Mouse (Mus musculus): Measurements from ENCODE around the gene Fdx1l. TPM values are rescaled to one million over a fixed set of nuclear protein-coding genes. Genes with fewer than 3 reads are reported as not detected.
"Not testable (repeated sequence)": the region's sequence is repeated elsewhere in the genome, so short reads cannot be mapped to it uniquely, and the experiment has no call there.

Fdx1l gene
- polyA plus RNA-seq, 1 experiment from 2014 or later, result 57.3 TPM

DNA sequence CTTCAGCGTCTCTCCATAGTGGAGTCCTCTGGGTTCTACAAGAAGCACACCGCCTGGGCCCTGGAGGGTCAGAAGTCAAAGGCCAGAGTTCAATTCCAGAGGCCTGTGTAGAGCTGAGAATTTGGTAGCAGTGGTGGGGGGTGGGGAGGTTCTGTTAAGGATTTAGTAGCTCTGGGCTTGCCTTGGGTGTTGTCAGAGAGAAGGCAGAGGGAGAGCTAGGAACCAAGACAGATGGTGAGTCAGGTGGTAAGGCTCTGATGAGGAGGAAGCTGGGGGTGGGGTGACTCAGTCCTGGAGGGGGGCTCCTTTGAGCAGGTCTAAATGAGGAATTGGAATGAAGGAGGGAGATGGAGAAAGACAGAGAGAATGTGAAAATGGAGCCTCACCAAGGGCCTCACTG is 10.5 kb downstream of the Fdx1l start:
- ATAC-seq (ENCODE audit: low FRiP score), result no peak
- 90% methylated on average over 2 of the region's 2 CpGs for WGBS

DNA sequence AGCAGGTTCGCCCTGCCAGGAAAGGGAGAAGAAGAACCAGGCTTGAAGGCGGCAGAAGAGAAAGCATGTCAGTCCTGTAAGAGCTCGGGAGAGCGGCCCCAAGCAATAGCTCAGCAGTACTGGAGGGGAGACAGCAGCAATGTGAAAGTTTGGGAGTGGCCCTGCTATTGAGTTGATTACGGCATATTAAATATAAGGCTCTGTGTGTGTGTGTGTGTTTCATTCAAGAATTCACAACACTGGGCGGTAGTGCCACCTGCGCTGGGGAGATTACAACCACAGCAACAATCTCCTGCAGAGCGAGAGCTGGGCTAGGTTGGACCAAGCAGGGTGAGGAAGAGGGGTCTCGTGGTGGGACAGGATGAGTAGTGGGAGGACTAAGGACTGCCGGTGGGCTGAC is 21.8 kb downstream of the Fdx1l start:
- WGBS, result 66% methylated on average over 10 of the region's 10 CpGs
- Histone ChIP-seq H3K9ac (no peak overlapping the region), H3K4me3 (no peak overlapping the region), H3K4me2 (no peak overlapping the region), H3K27ac (no peak overlapping the region), H3K4me1 (replicated peaks) (no peaks in the 10 kb centered on the region), H3K36me3 (no peaks in the 10 kb centered on the region), H3K27me3 (0 out of 2 replicates have a peak, but pooled peaks cover 11% of the 10 kb centered on the region), H3K9me3 (no peaks in the 10 kb centered on the region)
- ATAC-seq (ENCODE audit: low FRiP score), result no peak

More for the DNA sequence above, 10.5 kb downstream of the Fdx1l start:
- H3K9me3 ChIP-seq, result no peaks in the 10 kb centered on the region
- H3K27me3 ChIP-seq, result no peaks in the 10 kb centered on the region
- peaks cover 58% of the 10 kb centered on the region for H3K36me3 ChIP-seq
- H3K4me2 ChIP-seq, result no peak overlapping the region
- no peak overlapping the region for H3K27ac ChIP-seq
- no peak overlapping the region for H3K9ac ChIP-seq
- H3K4me3 ChIP-seq, result no peak overlapping the region
- H3K4me1 ChIP-seq (replicated peaks), result no peaks in the 10 kb centered on the region

- Histone ChIP-seq H3K27ac (no peak overlapping the region), H3K9me3 (no peaks in the 10 kb centered on the region), H3K4me1 (replicated peaks) (no peaks in the 10 kb centered on the region), H3K4me3 (no peak overlapping the region), H3K4me2 (no peak overlapping the region), H3K27me3 (peaks cover 17% of the 10 kb centered on the region), H3K9ac (no peak overlapping the region), H3K36me3 (no peaks in the 10 kb centered on the region)
- 88% methylated on average over 3 of the region's 3 CpGs for WGBS
- no peak for ATAC-seq (ENCODE audit: low FRiP score)
These were observed 28.2 kb downstream of the Fdx1l start for GRCm38 (mm10) chr9:21045235-21045634.

- WGBS, result 70% methylated on average over 1 of the region's 1 CpGs
- H3K4me3 ChIP-seq; H3K9ac ChIP-seq; H3K4me2 ChIP-seq; ATAC-seq (ENCODE audit: low FRiP score); H3K9me3 ChIP-seq; H3K27ac ChIP-seq; H3K36me3 ChIP-seq; H3K4me1 ChIP-seq (replicated peaks): not testable (repeated sequence)
- H3K27me3 ChIP-seq, result peaks cover 21% of the 10 kb centered on the region
These were observed 28.6 kb downstream of the Fdx1l start for GRCm38 (mm10) chr9:21044785-21045184.

DNA sequence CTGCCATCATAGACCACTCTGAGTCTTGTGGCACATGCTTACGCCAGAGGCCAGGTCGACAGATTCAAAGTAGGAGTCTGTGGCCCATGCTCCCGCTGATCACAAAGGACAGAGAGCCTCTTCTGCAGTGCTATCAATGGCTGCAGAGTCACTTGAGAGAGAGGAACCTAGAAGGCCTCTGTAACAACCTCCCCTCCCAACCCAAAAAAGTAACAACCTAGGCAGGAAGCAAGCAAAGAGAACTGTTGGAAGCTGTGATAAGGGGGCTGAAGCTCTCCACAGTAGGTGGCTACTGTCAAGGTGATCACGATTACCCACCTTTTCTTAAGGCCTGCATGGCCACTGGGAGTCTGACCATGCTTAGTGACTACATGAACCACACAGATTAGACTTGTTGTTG is 29.9 kb downstream of the Fdx1l start:
- Histone ChIP-seq H3K27me3 (peaks cover 33% of the 10 kb centered on the region), H3K9me3 (no peaks in the 10 kb centered on the region), H3K4me3 (no peak overlapping the region), H3K27ac (no peak overlapping the region), H3K4me2 (no peak overlapping the region), H3K9ac (no peak overlapping the region), H3K36me3 (no peaks in the 10 kb centered on the region), H3K4me1 (replicated peaks) (peaks cover 3% of the 10 kb centered on the region; the same call in 1 of the 2 replicates)
- WGBS, result 88% methylated on average over 4 of the region's 4 CpGs
- no peak for ATAC-seq (ENCODE audit: low FRiP score)

DNA sequence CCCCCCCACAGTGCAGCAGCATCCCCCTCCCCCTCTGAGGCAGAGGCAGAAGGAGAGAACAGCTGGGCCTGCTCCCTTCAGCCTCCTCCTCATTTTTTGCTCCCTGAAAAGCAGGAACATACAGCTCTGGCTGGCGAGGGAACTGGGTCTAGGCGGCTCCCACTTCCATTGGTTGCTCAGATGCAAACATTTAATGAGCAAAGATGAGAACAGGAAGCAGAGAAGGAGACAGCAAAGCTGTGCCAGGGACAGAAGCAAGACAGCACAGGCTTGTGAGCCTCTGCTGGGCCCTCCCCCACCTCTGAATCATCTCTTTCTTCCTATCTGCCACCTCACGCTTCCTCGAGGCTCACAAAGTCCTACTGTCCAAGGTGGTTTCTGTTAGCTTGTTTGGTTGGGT is 32.1 kb downstream of the Fdx1l start:
- no peak overlapping the region for H3K9ac ChIP-seq
- no peak overlapping the region for H3K4me2 ChIP-seq
- ATAC-seq (ENCODE audit: low FRiP score), result no peak
- no peak overlapping the region for H3K27ac ChIP-seq
- H3K36me3 ChIP-seq, result no peaks in the 10 kb centered on the region
- peaks cover 52% of the 10 kb centered on the region for H3K27me3 ChIP-seq
- peaks cover 25% of the 10 kb centered on the region for H3K4me1 ChIP-seq (replicated peaks)
- no peak overlapping the region for H3K4me3 ChIP-seq
- H3K9me3 ChIP-seq, result no peaks in the 10 kb centered on the region
- WGBS, result 49% methylated on average over 4 of the region's 4 CpGs

GRCm38 (mm10) chr9:21039779-21040178 is 33.6 kb downstream of the Fdx1l start:
- no peaks in the 10 kb centered on the region for H3K9me3 ChIP-seq
- 78% methylated on average over 3 of the region's 3 CpGs for WGBS

DNA sequence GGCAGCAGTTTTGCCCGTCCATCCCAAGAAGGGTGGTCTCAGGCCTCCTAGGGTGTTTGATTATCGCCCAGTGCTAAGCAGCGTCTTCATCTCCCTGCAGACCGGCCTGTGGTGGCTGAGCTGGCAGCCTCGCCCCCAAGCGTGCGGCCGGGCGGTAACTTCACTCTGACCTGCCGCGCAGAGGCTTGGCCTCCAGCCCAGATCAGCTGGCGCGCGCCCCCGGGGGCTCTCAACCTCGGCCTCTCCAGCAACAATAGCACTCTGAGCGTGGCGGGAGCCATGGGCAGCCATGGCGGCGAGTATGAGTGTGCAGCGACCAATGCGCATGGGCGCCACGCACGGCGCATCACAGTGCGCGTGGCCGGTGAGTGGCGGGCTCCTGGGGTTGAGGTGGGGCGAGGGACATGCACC is 35.9 kb downstream of the Fdx1l start:
- Histone ChIP-seq H3K27me3 (peaks cover 85% of the 10 kb centered on the region), H3K4me3 (peak overlapping the region; percentile 49), H3K9me3 (no peaks in the 10 kb centered on the region), H3K4me2 (peak overlapping the region; percentile 67), H3K27ac (peak overlapping the region; percentile 35; the same call in 1 of the 2 replicates), H3K9ac (peak overlapping the region; percentile 75), H3K4me1 (replicated peaks) (peaks cover 53% of the 10 kb centered on the region), H3K36me3 (no peaks in the 10 kb centered on the region)
- 2% methylated on average over 31 of the region's 31 CpGs for WGBS
- ATAC-seq (ENCODE audit: low FRiP score), result peak; percentile 73

More at GRCm38 (mm10) chr9:21039779-21040178, 33.6 kb downstream of the Fdx1l start:
- ATAC-seq (ENCODE audit: low FRiP score), result no peak
- H3K27me3 ChIP-seq, result peaks cover 66% of the 10 kb centered on the region
- no peak overlapping the region for H3K4me3 ChIP-seq
- H3K4me2 ChIP-seq, result no peak overlapping the region
- H3K4me1 ChIP-seq (replicated peaks), result peaks cover 38% of the 10 kb centered on the region
- H3K36me3 ChIP-seq, result no peaks in the 10 kb centered on the region
- H3K9ac ChIP-seq, result no peak overlapping the region
- no peak overlapping the region for H3K27ac ChIP-seq

GRCm38 (mm10) chr9:21036666-21037065 is 36.7 kb downstream of the Fdx1l start:
- H3K27me3 ChIP-seq, result peaks cover 93% of the 10 kb centered on the region
- peaks cover 61% of the 10 kb centered on the region for H3K4me1 ChIP-seq (replicated peaks)
- peak overlapping the region; percentile 67 for H3K4me2 ChIP-seq
- H3K27ac ChIP-seq, result no peak overlapping the region
- no peaks in the 10 kb centered on the region for H3K36me3 ChIP-seq
- peak overlapping the region; percentile 49 for H3K4me3 ChIP-seq
- H3K9ac ChIP-seq, result peak overlapping the region; percentile 75; the same call in 1 of the 2 replicates
- under 1% methylated on average over 22 of the region's 22 CpGs for WGBS
- H3K9me3 ChIP-seq, result no peaks in the 10 kb centered on the region
- ATAC-seq (ENCODE audit: low FRiP score), result no peak

DNA sequence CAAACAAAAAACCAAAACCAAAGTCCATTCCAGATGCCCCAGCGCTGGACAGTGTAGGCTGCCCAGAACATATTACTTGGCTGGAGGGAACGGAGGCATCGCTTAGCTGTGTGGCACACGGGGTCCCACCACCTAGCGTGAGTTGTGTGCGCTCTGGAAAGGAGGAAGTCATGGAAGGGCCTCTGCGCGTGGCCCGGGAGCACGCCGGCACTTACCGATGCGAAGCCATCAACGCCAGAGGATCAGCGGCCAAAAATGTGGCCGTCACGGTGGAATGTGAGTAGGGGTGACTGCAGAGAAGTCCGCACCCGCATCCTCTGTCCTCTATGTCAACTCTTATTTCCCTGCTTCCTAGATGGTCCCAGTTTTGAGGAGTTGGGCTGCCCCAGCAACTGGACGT is 37.3 kb downstream of the Fdx1l start:
- H3K4me2 ChIP-seq, result peak overlapping the region; percentile 67
- 8% methylated on average over 20 of the region's 20 CpGs for WGBS
- H3K4me3 ChIP-seq, result peak overlapping the region; percentile 49
- no peak overlapping the region for H3K9ac ChIP-seq
- peaks cover 66% of the 10 kb centered on the region for H3K4me1 ChIP-seq (replicated peaks)
- ATAC-seq (ENCODE audit: low FRiP score), result no peak
- H3K27me3 ChIP-seq, result peaks cover 98% of the 10 kb centered on the region
- no peaks in the 10 kb centered on the region for H3K36me3 ChIP-seq
- no peak overlapping the region for H3K27ac ChIP-seq
- H3K9me3 ChIP-seq, result no peaks in the 10 kb centered on the region

- Histone ChIP-seq H3K27me3 (peaks cover 99% of the 10 kb centered on the region), H3K4me3 (peak overlapping the region; percentile 15), H3K4me1 (replicated peaks) (peaks cover 71% of the 10 kb centered on the region), H3K27ac (no peak overlapping the region), H3K36me3 (no peaks in the 10 kb centered on the region), H3K9me3 (no peaks in the 10 kb centered on the region), H3K4me2 (peak overlapping the region; percentile 17), H3K9ac (0 out of 2 replicates have a peak overlapping the region, but pooled peaks have one; percentile 19)
- WGBS, result 12% methylated on average over 9 of the region's 9 CpGs
- ATAC-seq (ENCODE audit: low FRiP score), result no peak
These were observed 37.8 kb downstream of the Fdx1l start for GRCm38 (mm10) chr9:21035586-21035985.

DNA sequence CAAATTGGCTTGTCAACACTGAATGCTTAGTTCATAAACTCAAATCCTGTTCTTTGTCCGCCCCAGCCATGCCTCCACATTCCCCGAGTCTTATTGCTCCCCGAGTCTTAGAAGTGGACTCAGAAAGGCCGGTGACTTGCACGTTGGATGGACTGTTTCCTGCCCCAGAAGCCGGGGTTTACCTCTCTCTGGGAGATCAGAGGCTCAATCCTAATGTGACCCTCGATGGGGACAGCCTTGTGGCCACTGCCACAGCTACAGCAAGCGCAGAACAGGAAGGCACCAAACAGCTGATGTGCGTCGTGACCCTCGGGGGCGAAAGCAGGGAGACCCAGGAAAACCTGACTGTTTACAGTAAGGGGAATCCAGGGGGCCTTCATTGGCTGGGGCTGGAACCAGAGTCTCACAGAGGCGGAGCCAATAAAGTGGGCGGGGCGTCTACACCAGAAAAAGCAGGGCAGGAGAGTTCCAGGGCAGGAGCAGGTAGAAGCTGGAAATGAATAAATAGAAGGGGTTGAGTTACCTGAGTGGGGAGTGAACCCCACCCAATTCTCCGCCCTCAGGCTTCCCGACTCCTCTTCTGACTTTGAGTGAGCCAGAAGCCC is 38.8 kb downstream of the Fdx1l start:
- 5% methylated on average over 17 of the region's 17 CpGs for WGBS
- Histone ChIP-seq H3K9me3 (no peaks in the 10 kb centered on the region), H3K27me3 (peaks cover 99% of the 10 kb centered on the region), H3K4me2 (no peak overlapping the region), H3K36me3 (no peaks in the 10 kb centered on the region), H3K27ac (no peak overlapping the region), H3K4me3 (no peak overlapping the region), H3K9ac (0 out of 2 replicates have a peak overlapping the region, but pooled peaks have one; percentile 19), H3K4me1 (replicated peaks) (peaks cover 81% of the 10 kb centered on the region)
- ATAC-seq (ENCODE audit: low FRiP score), result no peak

DNA sequence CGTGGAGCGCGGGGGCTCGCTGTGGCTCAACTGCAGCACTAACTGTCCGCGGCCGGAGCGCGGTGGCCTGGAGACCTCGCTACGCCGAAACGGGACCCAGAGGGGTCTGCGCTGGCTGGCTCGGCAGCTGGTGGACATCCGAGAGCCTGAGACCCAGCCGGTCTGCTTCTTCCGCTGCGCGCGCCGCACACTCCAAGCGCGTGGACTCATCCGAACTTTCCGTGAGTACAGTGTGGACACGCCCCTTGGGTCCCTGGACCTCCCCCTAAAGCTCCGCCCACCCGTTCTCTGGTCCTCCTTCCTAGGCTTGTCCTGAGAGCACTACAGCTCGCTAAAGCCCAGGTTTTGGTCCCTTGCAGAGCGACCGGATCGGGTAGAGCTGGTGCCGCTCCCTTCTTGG is 40.3 kb downstream of the Fdx1l start:
- 1% methylated on average over 34 of the region's 34 CpGs for WGBS
- Histone ChIP-seq H3K4me3 (peak overlapping the region; percentile 53), H3K27me3 (peaks cover 99% of the 10 kb centered on the region), H3K9me3 (no peaks in the 10 kb centered on the region), H3K27ac (no peak overlapping the region), H3K4me1 (replicated peaks) (peaks cover 80% of the 10 kb centered on the region), H3K36me3 (no peaks in the 10 kb centered on the region), H3K4me2 (peak overlapping the region; percentile 94), H3K9ac (0 out of 2 replicates have a peak overlapping the region, but pooled peaks have one; percentile 35)
- ATAC-seq (ENCODE audit: low FRiP score), result no peak
